Mouse (Mus musculus) kidney, postnatal 36 days (tissue): ENCODE data around the gene Slc31a2.
A peak's percentile ranks its signal among the peaks of the same experiment; 100 is the strongest.
"Not testable (repeated sequence)": the region's sequence is repeated elsewhere in the genome, so short reads cannot be mapped to it uniquely, and the experiment has no call there.

Source experiments
- DNase-seq, 2 experiments: peaks; one replicate each; pipeline ENCODE4 v3.0.0; 2021 to 2022; ENCODE audit warnings: mixed read lengths in 2 of 2

Slc31a2 gene

DNA sequence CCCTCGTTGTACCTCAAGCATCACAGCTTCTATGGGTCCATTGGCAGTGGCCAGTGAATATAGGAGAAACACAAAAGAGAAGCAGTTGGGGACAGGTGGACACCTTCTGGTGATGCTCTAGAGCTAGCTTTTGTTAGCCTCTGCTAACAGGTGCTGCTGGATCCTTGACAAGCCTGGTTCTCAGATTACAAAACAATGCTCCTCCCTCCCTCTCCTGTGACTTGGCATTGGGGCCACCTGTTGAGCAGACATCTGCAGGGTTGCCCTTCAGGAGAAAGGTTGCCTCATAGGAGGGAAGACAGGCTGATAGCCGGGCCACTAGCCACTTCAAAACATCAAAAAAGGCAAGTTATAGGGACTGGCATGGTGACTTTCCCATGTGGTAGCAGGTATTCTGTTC lies at the start of gene Slc31a2:
Gene Slc31a2 (plus strand): TSS at position 287 of the 400 bp plus-strand sequence.
- DNase-seq: no peak

- no peak for DNase-seq
These were observed 48.9 kb upstream of the Slc31a2 start for GRCm38 (mm10) chr4:62213490-62213889.

GRCm38 (mm10) chr4:62228391-62228790 lies 34.0 kb upstream of the Slc31a2 start:
- DNase-seq: peak; percentile 28 to 78

DNA sequence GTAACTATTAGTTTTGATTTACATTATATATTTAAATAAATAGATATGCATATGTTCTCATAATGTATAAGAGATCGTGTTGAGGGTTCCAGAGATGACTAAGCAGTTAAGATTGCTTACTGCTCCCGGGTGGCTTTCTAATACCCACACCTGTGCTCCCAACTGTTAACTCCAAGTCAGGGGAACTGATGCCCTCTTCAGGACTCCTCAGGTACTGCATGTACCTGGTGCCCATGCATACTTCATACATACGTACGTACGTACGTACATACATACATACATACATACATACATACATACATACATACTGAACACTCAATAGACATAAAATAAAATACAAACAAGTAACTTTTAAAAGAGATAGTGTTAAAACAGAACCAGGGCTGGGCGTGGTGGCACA lies 32.9 kb upstream of the Slc31a2 start:
- DNase-seq: peak in 1 of 2 experiments; percentile 41

DNA sequence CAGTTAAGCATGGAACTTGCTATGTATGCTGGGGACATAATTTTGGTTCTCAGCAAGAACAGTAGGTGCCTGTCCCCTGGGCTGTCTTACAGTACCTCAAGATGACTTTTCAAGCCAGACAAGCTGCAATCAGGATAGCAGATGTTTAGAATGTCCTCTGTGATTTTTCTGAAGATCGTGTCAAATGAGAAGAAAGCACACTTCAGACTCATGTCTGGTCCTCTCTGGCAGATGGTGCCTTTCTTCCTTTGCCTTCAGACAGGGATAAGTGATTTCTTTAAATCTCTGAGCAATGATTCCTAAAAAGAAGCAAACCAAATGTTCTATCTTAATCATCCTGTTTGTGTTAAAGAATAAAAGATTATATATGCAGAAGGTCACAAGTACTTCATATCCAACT lies 32.2 kb upstream of the Slc31a2 start:
- no peak for DNase-seq

DNA sequence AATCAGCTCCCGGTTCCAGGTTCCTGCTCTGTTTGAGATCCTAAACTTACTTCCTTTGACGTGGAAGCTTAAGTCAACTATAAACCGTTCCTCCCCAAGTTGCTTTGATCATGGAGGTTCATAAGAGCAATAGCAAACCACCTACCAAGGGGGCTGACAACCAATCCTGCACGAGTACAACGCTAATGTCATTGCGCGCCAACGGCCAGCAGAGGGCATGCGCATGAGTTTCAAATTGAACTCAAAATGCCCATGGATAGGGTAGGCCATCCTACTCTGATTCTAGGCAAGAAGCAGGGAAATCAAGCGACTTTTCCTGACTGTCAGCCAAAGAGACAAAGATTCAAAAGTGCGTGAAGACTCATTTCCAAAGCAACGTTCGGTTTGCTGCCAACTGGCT lies 31.6 kb upstream of the Slc31a2 start, which contains the start of gene Zfp37:
Gene Zfp37 (minus strand): TSS at position 279 of the 400 bp plus-strand sequence.
- DNase-seq: peak in 1 of 2 experiments; percentile 34

DNA sequence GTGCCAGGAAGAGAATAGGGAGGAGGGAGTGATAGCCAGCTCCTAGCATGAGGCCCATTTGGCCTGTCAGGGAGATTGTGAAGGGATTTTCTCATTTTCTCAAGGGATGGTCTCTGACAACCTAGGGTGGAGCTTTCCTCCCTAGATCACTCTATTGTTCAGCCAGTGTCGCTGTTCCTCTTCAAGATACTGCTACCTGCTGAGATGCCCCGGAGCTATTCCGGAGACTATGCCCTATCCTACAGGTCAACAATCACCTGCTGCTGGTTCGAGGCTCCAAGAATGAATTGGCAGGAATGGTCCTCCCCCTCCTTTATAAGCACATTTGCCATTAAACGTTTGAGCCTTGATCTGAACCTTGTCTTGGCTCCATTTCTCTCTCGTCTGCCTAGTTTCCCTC lies 21.8 kb upstream of the Slc31a2 start:
- no peak for DNase-seq

DNA sequence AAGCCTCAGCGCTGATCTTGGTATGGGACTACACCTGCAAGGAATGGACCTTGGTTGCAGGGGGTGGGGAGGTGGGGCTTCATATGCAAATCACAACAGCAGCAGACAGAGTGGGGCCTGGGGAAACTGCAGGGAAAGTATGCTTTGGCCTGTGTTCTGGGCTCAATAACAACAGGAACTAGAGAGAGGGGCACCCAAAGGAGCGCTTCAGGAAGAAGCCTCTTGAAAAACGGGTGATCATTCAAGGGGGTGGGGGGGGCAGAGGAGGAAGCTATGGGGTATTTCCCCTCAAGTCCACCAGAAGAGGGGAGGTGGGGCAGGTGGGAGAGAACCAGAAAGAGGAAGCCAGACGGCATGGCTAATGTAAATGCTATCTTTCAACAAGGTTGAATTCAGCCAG lies 14.0 kb upstream of the Slc31a2 start:
- no peak for DNase-seq

GRCm38 (mm10) chr4:62250896-62251544 lies 11.3 kb upstream of the Slc31a2 start:
- peak in 1 of 2 experiments; percentile 21 for DNase-seq

DNA sequence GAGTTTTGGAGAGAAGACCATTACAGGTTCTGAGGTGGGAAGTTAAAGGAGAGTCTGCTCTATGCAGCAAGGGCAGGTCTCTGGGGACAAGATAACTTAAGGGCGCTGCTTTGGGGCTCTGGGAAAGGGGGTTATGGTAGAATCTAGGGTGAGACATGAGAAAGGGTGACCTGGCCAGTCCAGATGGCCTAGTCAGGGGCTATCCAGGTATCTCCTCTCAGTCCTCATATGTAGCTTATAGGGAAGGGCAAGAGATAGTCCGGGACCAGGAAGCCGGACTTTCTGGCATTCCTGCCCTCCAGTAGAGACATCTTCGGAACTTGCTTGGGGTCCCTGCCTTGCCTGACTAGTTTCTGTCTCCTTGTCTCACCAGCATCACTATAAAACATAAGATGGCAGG lies 10.6 kb upstream of the Slc31a2 start:
- no peak for DNase-seq

DNA sequence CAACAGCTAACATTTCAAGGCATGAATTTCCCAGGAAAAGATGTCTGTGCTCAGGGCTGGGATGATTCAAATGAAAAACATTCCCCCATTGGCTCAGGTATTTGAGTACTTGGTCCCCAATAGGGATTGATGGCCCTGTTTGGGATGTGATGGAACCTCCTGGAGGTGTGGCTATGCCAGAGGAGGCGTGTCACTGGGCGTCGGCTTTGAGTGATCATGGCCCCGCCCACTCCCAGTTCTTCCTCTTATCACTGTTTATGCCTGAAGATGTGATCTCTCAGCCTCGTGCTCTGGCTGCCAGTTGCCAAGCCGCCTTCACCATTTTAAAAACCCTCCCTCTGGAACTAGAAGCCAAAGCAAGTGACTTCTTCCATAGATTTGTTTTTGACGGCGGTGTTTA lies 7.8 kb upstream of the Slc31a2 start:
- DNase-seq: no peak

- peak; percentile 33 to 85 for DNase-seq
These were observed 5.4 kb upstream of the Slc31a2 start for GRCm38 (mm10) chr4:62256931-62257330.

GRCm38 (mm10) chr4:62263133-62263844 lies 927 bp downstream of the Slc31a2 start:
- DNase-seq: peak; percentile 14 to 34

- DNase-seq: no peak
These were observed 2.9 kb downstream of the Slc31a2 start for GRCm38 (mm10) chr4:62265154-62265836.

- not testable (repeated sequence) for DNase-seq
These were observed 3.7 kb downstream of the Slc31a2 start for GRCm38 (mm10) chr4:62266016-62266415.

- DNase-seq: no peak
These were observed 4.7 kb downstream of the Slc31a2 start for GRCm38 (mm10) chr4:62267101-62267500.

DNA sequence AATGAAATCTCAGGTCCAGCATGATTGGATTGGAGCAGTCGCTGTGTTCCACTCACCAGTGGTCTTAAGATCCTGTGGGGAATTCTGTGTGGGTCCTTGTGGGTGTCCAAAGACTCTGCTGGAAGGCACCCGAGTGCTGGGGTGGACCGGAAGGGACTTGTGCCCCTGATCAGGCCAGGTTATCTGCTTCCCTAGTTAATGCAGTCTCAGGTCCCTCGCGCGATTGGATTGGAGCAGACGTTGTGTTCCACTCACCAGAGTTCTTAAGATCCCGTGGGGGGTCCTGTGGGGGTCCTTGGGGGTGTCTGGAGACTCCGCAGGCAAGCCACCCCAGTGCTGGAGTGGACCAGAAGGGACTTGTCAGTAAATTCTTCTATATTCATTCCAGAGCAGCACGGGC lies 10.3 kb downstream of the Slc31a2 start:
- DNase-seq: no peak

- DNase-seq: no peak
These were observed 11.6 kb downstream of the Slc31a2 start for GRCm38 (mm10) chr4:62273916-62274315.

DNA sequence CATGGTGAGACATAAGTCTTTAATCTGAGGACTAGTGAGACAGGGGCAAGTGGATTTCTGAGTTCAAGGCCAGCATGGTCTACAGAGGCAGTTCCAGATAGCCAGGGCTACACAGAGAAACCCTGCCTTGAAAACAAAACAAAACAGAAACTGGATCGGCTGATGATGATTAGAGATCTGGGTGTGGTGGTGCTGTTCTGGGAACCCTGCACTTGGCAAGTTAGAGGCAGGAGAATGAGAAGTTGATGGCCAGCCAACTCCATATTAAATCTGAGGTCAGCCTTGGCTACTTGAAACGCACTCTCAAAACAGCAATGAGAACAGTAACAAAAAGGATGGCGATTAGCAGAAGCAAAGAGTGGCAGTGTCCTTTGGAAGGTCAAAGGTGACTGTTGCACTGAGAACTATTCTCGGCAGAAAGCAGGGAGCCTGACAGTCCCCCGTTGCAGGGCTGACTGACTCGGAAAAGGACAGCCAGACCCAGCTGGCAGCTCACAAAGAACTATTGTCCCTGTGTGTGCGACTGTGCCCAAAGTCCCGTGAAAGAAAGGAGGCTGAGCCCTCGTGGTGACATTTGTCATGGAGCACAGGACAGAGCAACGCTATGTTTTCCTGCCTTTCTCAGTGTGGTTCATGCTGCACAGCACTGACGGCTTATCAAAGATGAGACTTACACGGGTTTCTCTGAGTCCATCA lies 12.6 kb downstream of the Slc31a2 start:
- no peak for DNase-seq

DNA sequence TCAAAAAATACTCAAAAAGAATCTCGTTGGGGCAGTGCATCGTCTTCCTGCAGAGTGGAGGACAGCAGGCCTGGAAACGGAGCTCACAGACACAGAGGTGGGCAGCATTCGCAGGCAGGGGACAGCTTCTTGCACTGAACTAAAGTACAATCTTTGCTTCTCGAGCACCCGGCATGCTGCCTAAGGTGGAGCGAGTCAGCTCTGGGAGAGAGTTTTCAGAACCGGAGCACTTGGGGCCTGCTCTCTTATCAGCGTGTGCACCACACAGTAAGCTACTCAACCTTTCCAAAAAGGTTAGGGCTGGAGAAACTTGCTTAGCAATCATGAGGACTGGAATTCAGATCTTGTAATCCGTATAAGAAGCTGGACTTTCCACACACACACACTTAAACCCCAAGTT lies 14.3 kb downstream of the Slc31a2 start:
- DNase-seq: no peak

DNA sequence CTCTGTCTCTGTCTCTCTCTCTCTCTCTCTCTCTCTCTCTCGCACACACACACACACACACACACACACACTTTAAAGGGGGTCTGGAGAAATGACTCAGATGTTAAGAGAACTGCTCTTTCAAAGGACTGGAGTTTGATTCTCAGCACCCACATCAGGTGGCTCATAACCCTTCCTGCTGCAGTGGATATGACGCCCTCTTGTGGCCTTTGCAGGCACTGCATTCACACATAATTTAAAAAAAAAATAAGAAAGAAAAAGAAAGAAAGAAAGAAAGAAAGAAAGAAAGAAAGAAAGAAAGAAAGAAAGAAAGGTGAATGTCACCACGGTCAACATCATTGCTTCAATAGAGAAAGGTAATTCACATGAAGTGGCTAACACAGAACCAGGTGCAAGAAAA lies 14.9 kb downstream of the Slc31a2 start:
- peak in 1 of 2 experiments; percentile 0 for DNase-seq

- peak; percentile 55 to 66 for DNase-seq
These were observed 15.7 kb downstream of the Slc31a2 start for GRCm38 (mm10) chr4:62278081-62278480.

DNA sequence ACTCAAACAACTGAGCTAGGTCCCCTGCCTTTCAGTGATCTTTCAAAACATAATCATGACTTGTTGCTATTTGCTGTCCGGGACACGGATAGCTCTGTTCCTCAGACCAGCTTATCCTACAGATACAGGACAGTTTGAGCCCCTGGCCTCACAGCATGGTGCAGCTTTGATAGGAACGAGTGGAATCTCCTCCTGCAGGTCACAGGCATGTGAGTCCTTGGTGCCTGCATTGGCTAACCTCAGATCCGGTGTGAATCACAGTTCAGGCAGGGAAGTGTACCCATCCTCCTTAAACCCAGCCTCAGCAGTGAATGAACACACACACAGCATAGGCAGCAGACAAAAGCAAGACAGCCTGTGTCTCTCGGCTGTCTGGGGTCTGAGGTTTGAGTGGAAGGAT lies 19.0 kb downstream of the Slc31a2 start:
- no peak for DNase-seq
